Mouse (Mus musculus) spleen, adult 10 weeks (tissue): ENCODE measurements around the gene Mcoln2. TPM values are rescaled to one million over a fixed set of nuclear protein-coding genes. Genes with fewer than 3 reads are reported as not detected.

Experiments used
- polyA plus RNA-seq: library from polyadenylated mRNA; stranded (reverse); fragments of 350-450 nt; fragmentation: Illumina TruSeq; extraction: RNeasy Lipid Tissue Mini Kit (QIAGEN cat#74804); gene quantifications from one replicate; pipeline ENCODE4 v1.2.3, GENCODE M21; 2015; ENCODE audit warnings: low replicate concordance; ENCODE audit not compliant: insufficient read depth

Gene Mcoln2
- 47.5 TPM for polyA plus RNA-seq

GRCm38 (mm10) chr3:146149156-146150057 is at the start of gene Mcoln2:
Gene Mcoln2, plus strand, starts transcription at chr3:146149833.

GRCm38 (mm10) chr3:146107921-146108571 is 41.6 kb upstream of the Mcoln2 start, which contains the start of gene Wdr63:
Gene Wdr63, minus strand, starts transcription at chr3:146108130.

GRCm38 (mm10) chr3:146117258-146117996 is 32.2 kb upstream of the Mcoln2 start, which contains the start of gene Mcoln3:
Gene Mcoln3, plus strand, starts transcription at chr3:146117450.

GRCm38 (mm10) chr3:146220776-146221486 is 71.3 kb downstream of the Mcoln2 start, which contains the start of gene Lpar3:
Gene Lpar3, plus strand, starts transcription at chr3:146220963.

Other genes with a start within 250 kb of the Mcoln2 start
- gene Bcl10, start 227.0 kb upstream of the Mcoln2 start, polyA plus RNA-seq: 69.6 TPM
- 41.5 TPM for gene 2410004B18Rik, start 211.8 kb upstream of the Mcoln2 start, polyA plus RNA-seq
- 1.0 TPM for gene Syde2, start 162.0 kb upstream of the Mcoln2 start, polyA plus RNA-seq
- gene Wdr63, start 41.7 kb upstream of the Mcoln2 start, polyA plus RNA-seq: not detected
- 15.9 TPM for gene Mcoln3, start 32.4 kb upstream of the Mcoln2 start, polyA plus RNA-seq
- 0.93 TPM for gene Lpar3, start 71.1 kb downstream of the Mcoln2 start, polyA plus RNA-seq